Mouse (Mus musculus) thymus, adult 2 months (tissue): ENCODE data around the gene Vinac1. TPM values are rescaled to one million over a fixed set of nuclear protein-coding genes. Genes with fewer than 3 reads are reported as not detected.

Experiments
- DNase-seq: peaks from one replicate; pipeline ENCODE4 v3.0.0; 2021
- H3K27ac ChIP-seq: fragments of 200-500 bp; 2 replicates; pipeline ENCODE4 v1.5.1; 2012; ENCODE audit warnings: low read length, control low read depth; ENCODE audit not compliant: control insufficient read depth, insufficient read depth
- H3K27me3 ChIP-seq: fragments of 200-500 bp; 2 replicates; pipeline ENCODE4 v1.6.1; 2012; ENCODE audit warnings: mild to moderate bottlenecking, low read length, moderate library complexity, mixed read lengths; ENCODE audit not compliant: control insufficient read depth, insufficient read depth
- H3K36me3 ChIP-seq: fragments of 200-500 bp; 2 replicates; pipeline ENCODE4 v1.6.1; 2012; ENCODE audit warnings: mild to moderate bottlenecking, low read length, moderate library complexity; ENCODE audit not compliant: control insufficient read depth, insufficient read depth
- H3K4me1 ChIP-seq: fragments of 200-500 bp; replicated peaks from 2 replicates; pipeline ENCODE4 v1.6.1; 2012; ENCODE audit warnings: low read length; ENCODE audit not compliant: control insufficient read depth, insufficient read depth
- H3K4me3 ChIP-seq: fragments of 200-500 bp; 2 replicates; pipeline ENCODE4 v1.5.1; 2012; ENCODE audit warnings: mild to moderate bottlenecking, low read length, control low read depth, moderate library complexity; ENCODE audit not compliant: control insufficient read depth, insufficient read depth
- CTCF ChIP-seq: fragments of 200-500 bp; IDR thresholded peaks from 2 replicates; pipeline ENCODE4 v1.5.1; 2012; ENCODE audit warnings: mild to moderate bottlenecking, control low read depth, low read length, moderate library complexity, borderline replicate concordance; ENCODE audit not compliant: control insufficient read depth, poor library complexity, insufficient read depth; ENCODE audit errors: extremely low read depth
- POLR2A ChIP-seq: fragments of 200-500 bp; IDR thresholded peaks from 2 replicates; pipeline ENCODE4 v1.6.1; 2012; ENCODE audit warnings: mild to moderate bottlenecking, low read length, control low read depth, moderate library complexity; ENCODE audit not compliant: control insufficient read depth, poor library complexity, insufficient read depth; ENCODE audit errors: extremely low read depth
- WGBS: fragments of 180-500 bp; shearing (Covaris S2); methylation state at CpG from one replicate; pipeline ENCODE4 v1.1.7; 2018; 5-methylcytosine and 5-hydroxymethylcytosine counted together
- polyA plus RNA-seq: library from polyadenylated mRNA; depleted of rRNA; stranded (reverse); fragments of >200 nt; gene quantifications from 2 replicates; pipeline ENCODE4 v1.2.3, GENCODE M21; 2012; rRNA removed

Gene Vinac1
- polyA plus RNA-seq, result 0.16 and 0.45 TPM in 2 replicates

GRCm38 (mm10) chr2:129047811-129048210 lies at the start of gene Vinac1:
Vinac1 (minus strand) TSS chr2:129048172.
- no peaks in the 10 kb centered on the region for H3K36me3 ChIP-seq
- H3K27ac ChIP-seq, result no peak within 1 kb of the TSS
- 91% methylated on average over 8 of the region's 8 CpGs for WGBS
- no peaks in the 10 kb centered on the region for H3K4me1 ChIP-seq
- no peaks in the 10 kb centered on the region for H3K27me3 ChIP-seq
- DNase-seq, result no peak
- H3K4me3 ChIP-seq, result no peak within 1 kb of the TSS
- TF ChIP-seq CTCF (no peak), POLR2A (no peak)

GRCm38 (mm10) chr2:129093926-129094724 lies 46.2 kb upstream of the Vinac1 start:
- Histone ChIP-seq H3K27ac (no peak overlapping the region), H3K27me3 (no peaks in the 10 kb centered on the region), H3K4me1 (no peaks in the 10 kb centered on the region), H3K36me3 (no peaks in the 10 kb centered on the region), H3K4me3 (no peak overlapping the region)
- 96% methylated on average over 18 of the region's 18 CpGs for WGBS
- DNase-seq, result no peak
- TF ChIP-seq POLR2A (no peak), CTCF (no peak)

GRCm38 (mm10) chr2:129092810-129093209 lies 44.8 kb upstream of the Vinac1 start:
- Histone ChIP-seq H3K4me3 (no peak overlapping the region), H3K27ac (no peak overlapping the region), H3K4me1 (no peaks in the 10 kb centered on the region), H3K27me3 (no peaks in the 10 kb centered on the region), H3K36me3 (no peaks in the 10 kb centered on the region)
- DNase-seq, result no peak
- TF ChIP-seq POLR2A, result no peak
- TF ChIP-seq CTCF, result no peak
- WGBS, result 96% methylated on average over 12 of the region's 12 CpGs

- H3K27ac ChIP-seq, result no peak overlapping the region
- H3K4me3 ChIP-seq, result no peak overlapping the region
- H3K36me3 ChIP-seq, result no peaks in the 10 kb centered on the region
- H3K4me1 ChIP-seq, result no peaks in the 10 kb centered on the region
- no peaks in the 10 kb centered on the region for H3K27me3 ChIP-seq
- no peak for DNase-seq
- WGBS, result 96% methylated on average over 4 of the region's 4 CpGs
- TF ChIP-seq CTCF (no peak), POLR2A (no peak)
Observed at GRCm38 (mm10) chr2:129090370-129090769, 42.4 kb upstream of the Vinac1 start.

- Histone ChIP-seq H3K36me3 (no peaks in the 10 kb centered on the region), H3K27ac (no peak overlapping the region), H3K4me3 (no peak overlapping the region), H3K27me3 (no peaks in the 10 kb centered on the region), H3K4me1 (no peaks in the 10 kb centered on the region)
- no peak for DNase-seq
- 97% methylated on average over 1 of the region's 1 CpGs for WGBS
- TF ChIP-seq POLR2A (no peak), CTCF (no peak)
Observed at GRCm38 (mm10) chr2:129087520-129087919, 39.5 kb upstream of the Vinac1 start.

- peak; percentile 31 for DNase-seq
- Histone ChIP-seq H3K4me3 (no peak overlapping the region), H3K27me3 (no peaks in the 10 kb centered on the region), H3K4me1 (no peaks in the 10 kb centered on the region), H3K27ac (no peak overlapping the region), H3K36me3 (0 out of 2 replicates have a peak, but pooled peaks cover 4% of the 10 kb centered on the region)
- TF ChIP-seq CTCF (0 out of 2 replicates have a peak, but pooled peaks have one; percentile 20), POLR2A (no peak)
- 69% methylated on average over 2 of the region's 2 CpGs for WGBS
Observed at GRCm38 (mm10) chr2:129084959-129085358, 37.0 kb upstream of the Vinac1 start.

GRCm38 (mm10) chr2:129083514-129083913 lies 35.5 kb upstream of the Vinac1 start:
- WGBS, result 91% methylated on average over 5 of the region's 5 CpGs
- Histone ChIP-seq H3K27ac (no peak overlapping the region), H3K27me3 (no peaks in the 10 kb centered on the region), H3K4me3 (no peak overlapping the region), H3K4me1 (no peaks in the 10 kb centered on the region), H3K36me3 (0 out of 2 replicates have a peak, but pooled peaks cover 4% of the 10 kb centered on the region)
- TF ChIP-seq POLR2A (no peak), CTCF (no peak)
- DNase-seq, result no peak
